Comparison of ENCODE assay signal across 8 mouse cellular contexts in genomic region chr4:155846871-155847578, GRCm38 (mm10). TPM values are rescaled to one million over a fixed set of nuclear protein-coding genes. Genes with fewer than 3 reads are reported as not detected.
DNase-seq lines count a peak whose midpoint lies in the region; ATAC-seq and TF ChIP-seq lines count a peak whose summit lies in the region.

Gene Dvl1, plus strand, starts transcription at chr4:155847402.

- peak within 1 kb of the TSS; percentile 98 for H3K4me3 ChIP-seq in bone marrow, adult 2 months (replicated peaks; ENCODE audit: control insufficient read depth, low read depth, low read length)
- peak within 1 kb of the TSS; percentile 84 for H3K4me3 ChIP-seq in embryonic facial prominence, embryonic 15.5 days (replicated peaks)
- H3K4me3 ChIP-seq in limb, embryonic 13.5 days: peak within 1 kb of the TSS; percentile 80
- peak within 1 kb of the TSS; percentile 94 for H3K4me3 ChIP-seq in midbrain, embryonic 15.5 days

- TF ChIP-seq CTCF in bone marrow, adult 2 months (IDR thresholded peaks at IDR 0.05; ENCODE audit: control insufficient read depth, insufficient read depth, low read length): peak; percentile 38; the same call in 1 of the 2 replicates

- peak within 1 kb of the TSS; percentile 69 for H3K27ac ChIP-seq in bone marrow, adult 2 months (ENCODE audit: control insufficient read depth, insufficient read depth, low read depth, low read length, poor library complexity)
- peak within 1 kb of the TSS; percentile 79 for H3K27ac ChIP-seq in embryonic facial prominence, embryonic 15.5 days (replicated peaks)
- H3K27ac ChIP-seq in limb, embryonic 13.5 days: peak within 1 kb of the TSS; percentile 52; the same call in 1 of the 2 replicates
- peak within 1 kb of the TSS; percentile 87 for H3K27ac ChIP-seq in midbrain, embryonic 15.5 days

- peak; percentile 30; the same call in 1 of the 2 replicates for TF ChIP-seq POLR2A in bone marrow, adult 2 months (IDR thresholded peaks at IDR 0.05; ENCODE audit: borderline replicate concordance, control insufficient read depth, low read depth, low read length)

- no peaks in the 10 kb centered on the region for H3K27me3 ChIP-seq in embryonic facial prominence, embryonic 15.5 days
- H3K27me3 ChIP-seq in limb, embryonic 13.5 days: no peaks in the 10 kb centered on the region
- H3K27me3 ChIP-seq in midbrain, embryonic 15.5 days (replicated peaks): peaks cover 4% of the 10 kb centered on the region; the same call in 1 of the 2 replicates

- ATAC-seq in embryonic facial prominence, embryonic 15.5 days (ENCODE audit: insufficient number of reproducible peaks, low FRiP score, low TSS enrichment, low read depth): peak; percentile 89
- peak; percentile 93 for ATAC-seq in limb, embryonic 13.5 days (ENCODE audit: low FRiP score, low read depth)
- peak; percentile 87 for ATAC-seq in midbrain, embryonic 15.5 days (replicated peaks)

- H3K9ac ChIP-seq in embryonic facial prominence, embryonic 15.5 days: peak within 1 kb of the TSS; percentile 84
- peak within 1 kb of the TSS; percentile 87 for H3K9ac ChIP-seq in limb, embryonic 13.5 days
- peak within 1 kb of the TSS; percentile 97 for H3K9ac ChIP-seq in midbrain, embryonic 15.5 days

- H3K4me2 ChIP-seq in embryonic facial prominence, embryonic 15.5 days (replicated peaks): peak within 1 kb of the TSS; percentile 93
- peak within 1 kb of the TSS; percentile 96 for H3K4me2 ChIP-seq in limb, embryonic 13.5 days (replicated peaks)
- H3K4me2 ChIP-seq in midbrain, embryonic 15.5 days: peak within 1 kb of the TSS; percentile 82

- no peaks in the 10 kb centered on the region for H3K9me3 ChIP-seq in embryonic facial prominence, embryonic 15.5 days (replicated peaks)
- H3K9me3 ChIP-seq in limb, embryonic 13.5 days: no peaks in the 10 kb centered on the region
- no peaks in the 10 kb centered on the region for H3K9me3 ChIP-seq in midbrain, embryonic 15.5 days

- peaks cover 3% of the 10 kb centered on the region for H3K4me1 ChIP-seq in bone marrow, adult 2 months (ENCODE audit: control insufficient read depth, insufficient read depth, low read length)
- H3K4me1 ChIP-seq in embryonic facial prominence, embryonic 15.5 days: peaks cover 32% of the 10 kb centered on the region
- H3K4me1 ChIP-seq in limb, embryonic 13.5 days: peaks cover 30% of the 10 kb centered on the region
- H3K4me1 ChIP-seq in midbrain, embryonic 15.5 days: peaks cover 53% of the 10 kb centered on the region

- 4% methylated on average over 62 of the region's 65 CpGs for WGBS in bone marrow, adult 2 months
- 3% methylated on average over 48 of the region's 65 CpGs for WGBS in embryonic facial prominence, embryonic 15.5 days
- 3% methylated on average over 61 of the region's 65 CpGs for WGBS in limb, embryonic 13.5 days
- 2% methylated on average over 65 of the region's 65 CpGs for WGBS in midbrain, embryonic 15.5 days

- peaks cover 17% of the 10 kb centered on the region for H3K36me3 ChIP-seq in embryonic facial prominence, embryonic 15.5 days
- peaks cover 20% of the 10 kb centered on the region for H3K36me3 ChIP-seq in limb, embryonic 13.5 days
- no peaks in the 10 kb centered on the region for H3K36me3 ChIP-seq in midbrain, embryonic 15.5 days (replicated peaks)

- DNase-seq in 416B (ENCODE audit: low read depth): peak; percentile 82
- DNase-seq in heart, adult 8-10 months (ENCODE audit: low spot score): peak; percentile 90
- peak; percentile 90 for DNase-seq in kidney, adult 9 months
- DNase-seq in spleen, adult 18-20 months: peak; percentile 89 to 97

RNA-seq across cellular contexts. Expression of gene Dvl1, which starts in this region (rescaled TPM):
- polyA plus RNA-seq in bone marrow, adult 2 months (2011; ENCODE audit: insufficient read depth, insufficient read length, low replicate concordance, missing spikeins): 21.0 and 50.2 TPM in 2 replicates
- polyA plus RNA-seq in embryonic facial prominence, embryonic 15.5 days (2015; fragmentation: Nextera tagmentation; extraction: Ambion mirVana): 10.0 and 12.2 TPM in 2 replicates
- total RNA-seq in heart, adult 8-10 months (2022): 10 to 100 TPM; 41.3 to 50.7 (median 49.8) TPM
- polyA plus RNA-seq in limb, embryonic 13.5 days (2015; fragmentation: Nextera tagmentation; extraction: Ambion mirVana): 4.3 and 5.7 TPM in 2 replicates
- polyA plus RNA-seq in midbrain, embryonic 15.5 days (2015; fragmentation: Nextera tagmentation; extraction: Ambion mirVana): 30.9 and 37.0 TPM in 2 replicates

Comparison
In these comparisons a context has a peak if more than half of its experiments do, and no peak if none do; other contexts are left out.
1. Peak in every context shown above with its lines: DNase-seq, ATAC-seq, H3K4me3 ChIP-seq and H3K27ac ChIP-seq.